Mouse (Mus musculus): ENCODE data around the gene Med25. TPM values are rescaled to one million over a fixed set of nuclear protein-coding genes. Genes with fewer than 3 reads are reported as not detected.

The Med25 gene
- polyA plus RNA-seq, 1 experiment: 42.8 TPM

DNA sequence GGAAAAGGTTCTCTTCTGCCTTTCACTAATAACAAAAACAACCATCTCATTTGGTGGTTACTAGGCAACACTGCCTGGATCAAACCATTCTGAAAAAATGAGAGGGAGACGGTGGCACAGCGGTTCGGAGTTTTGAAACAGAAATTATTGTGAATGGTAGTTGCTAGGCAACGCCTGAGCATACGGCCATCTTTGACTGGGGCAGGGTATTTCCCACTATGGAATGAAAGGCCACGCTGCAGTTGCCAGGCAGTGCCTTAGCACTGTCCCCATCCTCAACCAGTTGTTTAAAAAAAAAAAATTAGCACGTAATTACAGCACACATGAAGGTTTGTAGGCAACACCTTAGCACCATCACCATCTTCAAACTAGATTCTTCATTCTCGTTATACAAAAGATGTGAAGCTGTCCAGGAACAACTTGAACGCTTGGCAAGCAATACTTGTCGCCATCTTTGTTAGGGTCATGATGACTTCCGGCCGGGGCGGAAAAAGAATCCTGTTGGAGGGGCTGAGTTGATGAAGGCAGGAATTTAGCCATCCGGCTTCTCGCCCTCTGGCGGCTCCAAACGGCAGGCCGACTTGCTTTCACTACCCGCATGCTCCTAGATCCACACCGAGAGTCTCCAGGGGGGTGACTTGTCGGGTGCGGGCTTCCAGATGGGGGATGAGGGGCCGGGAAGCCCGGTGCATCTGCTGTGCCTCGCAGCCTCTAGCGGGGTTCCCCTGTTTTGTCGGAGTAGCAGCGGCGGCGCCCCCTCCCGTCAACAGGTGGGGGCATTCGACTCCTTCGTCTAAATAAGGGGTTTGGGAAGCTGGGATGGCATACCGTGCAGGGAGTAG lies 3.3 kb upstream of the Med25 start, which contains the start of gene Fuz:
TSS of gene Fuz (plus strand) at position 487 of the 842 bp plus-strand sequence.
- Histone ChIP-seq H3K4me1 (ENCODE audit: control insufficient read depth, insufficient read depth, low read length) (peaks cover 3% of the 10 kb centered on the region; the same call in 1 of the 2 replicates), H3K4me3 (ENCODE audit: insufficient read depth, low read length) (peak within 1 kb of the TSS; percentile 46), H3K27ac (ENCODE audit: insufficient read depth, low read length) (peak within 1 kb of the TSS; percentile 80)
- peak; percentile 44 for TF ChIP-seq POLR2A (IDR thresholded peaks at IDR 0.05; ENCODE audit: low read depth, low read length)
- 0 out of 2 replicates have a peak, but pooled peaks have one; percentile 7 for TF ChIP-seq CTCF (IDR thresholded peaks at IDR 0.05; ENCODE audit: borderline replicate concordance, insufficient read depth, low read length)

DNA sequence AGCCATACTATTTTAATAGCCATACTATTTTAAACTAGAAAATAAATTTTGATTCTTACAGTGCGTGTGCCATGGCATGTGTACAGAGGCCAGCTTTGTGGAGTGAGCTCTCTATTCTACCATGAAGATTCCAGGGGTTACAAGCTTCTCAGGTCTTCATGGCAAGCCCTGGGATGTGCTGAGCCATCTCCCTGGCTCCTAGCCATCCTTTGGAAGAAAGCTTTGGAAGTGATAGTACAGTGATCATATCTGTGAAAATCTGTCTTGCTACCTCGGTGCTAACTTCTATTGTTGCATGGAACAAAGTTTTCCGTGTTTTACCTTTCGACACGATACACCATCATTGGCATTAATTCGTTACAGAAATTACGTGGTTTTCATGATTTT lies 2.7 kb upstream of the Med25 start:
- TF ChIP-seq POLR2A (IDR thresholded peaks at IDR 0.05; ENCODE audit: low read depth, low read length) (no peak), CTCF (IDR thresholded peaks at IDR 0.05; ENCODE audit: borderline replicate concordance, insufficient read depth, low read length) (no peak)
- 0 out of 2 replicates have a peak overlapping the region, but pooled peaks have one; percentile 5 for H3K27ac ChIP-seq (ENCODE audit: insufficient read depth, low read length)
- no peak overlapping the region for H3K4me3 ChIP-seq (ENCODE audit: insufficient read depth, low read length)
- H3K4me1 ChIP-seq (ENCODE audit: control insufficient read depth, insufficient read depth, low read length): peaks cover 6% of the 10 kb centered on the region; the same call in 1 of the 2 replicates

DNA sequence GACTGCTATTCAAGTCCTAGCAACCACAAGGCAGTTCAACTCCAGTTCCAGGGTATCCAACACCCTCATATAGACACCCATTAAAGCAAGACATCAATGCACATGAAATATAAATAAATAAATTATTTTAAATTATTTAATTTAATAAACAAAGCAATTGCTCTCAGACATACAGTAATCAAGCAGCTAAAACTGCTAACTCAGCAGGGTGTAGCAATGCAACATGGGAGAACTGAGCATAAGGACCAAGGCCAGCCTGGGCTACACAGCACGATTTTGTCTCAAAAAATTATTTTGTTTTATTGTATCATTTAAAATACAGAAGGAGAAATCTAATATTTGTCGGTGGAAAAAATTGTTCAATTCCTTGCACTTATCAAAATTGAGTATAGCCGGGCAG lies 1.7 kb upstream of the Med25 start:
- Histone ChIP-seq H3K4me3 (ENCODE audit: insufficient read depth, low read length) (no peak overlapping the region), H3K27ac (ENCODE audit: insufficient read depth, low read length) (no peak overlapping the region), H3K4me1 (ENCODE audit: control insufficient read depth, insufficient read depth, low read length) (peaks cover 6% of the 10 kb centered on the region; the same call in 1 of the 2 replicates)
- TF ChIP-seq CTCF (IDR thresholded peaks at IDR 0.05; ENCODE audit: borderline replicate concordance, insufficient read depth, low read length): no peak
- no peak for TF ChIP-seq POLR2A (IDR thresholded peaks at IDR 0.05; ENCODE audit: low read depth, low read length)

DNA sequence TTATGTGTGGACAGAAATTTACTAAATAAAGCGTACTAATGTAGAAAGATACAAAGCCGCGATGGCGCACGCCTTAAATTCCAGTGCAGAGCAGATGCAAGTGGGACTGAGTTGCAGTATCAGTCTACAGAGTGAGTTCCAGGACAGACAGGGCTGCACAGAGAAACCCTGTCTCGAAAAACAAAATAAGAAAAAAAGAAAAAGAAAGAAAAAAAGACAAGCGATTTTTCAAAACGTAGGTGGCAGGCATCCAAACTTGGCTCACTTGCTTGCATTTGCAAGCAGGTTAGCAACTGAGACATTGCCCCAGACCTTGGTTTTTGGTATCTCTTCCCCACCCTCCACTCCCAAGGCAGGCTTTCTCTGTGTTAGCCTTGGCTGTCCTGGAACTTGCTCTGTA lies 685 bp upstream of the Med25 start:
- Histone ChIP-seq H3K4me1 (ENCODE audit: control insufficient read depth, insufficient read depth, low read length) (peaks cover 6% of the 10 kb centered on the region; the same call in 1 of the 2 replicates), H3K27ac (ENCODE audit: insufficient read depth, low read length) (peak overlapping the region; percentile 37; the same call in 1 of the 2 replicates), H3K4me3 (ENCODE audit: insufficient read depth, low read length) (no peak overlapping the region; the same call in 1 of the 2 replicates)
- no peak for TF ChIP-seq CTCF (IDR thresholded peaks at IDR 0.05; ENCODE audit: borderline replicate concordance, insufficient read depth, low read length)
- TF ChIP-seq POLR2A (IDR thresholded peaks at IDR 0.05; ENCODE audit: low read depth, low read length): no peak

DNA sequence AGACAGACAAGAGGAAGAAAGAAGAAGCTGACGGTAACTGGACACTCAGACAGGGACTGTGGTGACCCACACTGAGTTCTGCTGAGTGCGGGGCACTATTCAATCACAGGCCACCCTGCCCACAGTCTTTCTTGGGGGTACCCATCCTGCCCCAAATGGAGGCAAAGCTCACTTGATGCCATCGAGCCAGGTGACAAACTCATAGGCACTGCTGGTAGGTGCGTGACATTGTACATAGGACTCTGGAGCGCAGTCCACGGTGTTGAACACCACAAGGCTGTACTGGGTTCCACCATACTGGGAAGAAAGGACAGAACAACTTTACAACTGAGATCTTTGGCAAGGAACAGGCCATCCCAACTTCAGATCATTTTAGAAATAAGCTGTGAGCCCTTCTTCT lies 901 bp downstream of the Med25 start:
- peak overlapping the region; percentile 92 for H3K4me3 ChIP-seq (ENCODE audit: insufficient read depth, low read length)
- no peak for TF ChIP-seq POLR2A (IDR thresholded peaks at IDR 0.05; ENCODE audit: low read depth, low read length)
- no peak for TF ChIP-seq CTCF (IDR thresholded peaks at IDR 0.05; ENCODE audit: borderline replicate concordance, insufficient read depth, low read length)
- peaks cover 6% of the 10 kb centered on the region; the same call in 1 of the 2 replicates for H3K4me1 ChIP-seq (ENCODE audit: control insufficient read depth, insufficient read depth, low read length)
- H3K27ac ChIP-seq (ENCODE audit: insufficient read depth, low read length): peak overlapping the region; percentile 95; the same call in 1 of the 2 replicates

DNA sequence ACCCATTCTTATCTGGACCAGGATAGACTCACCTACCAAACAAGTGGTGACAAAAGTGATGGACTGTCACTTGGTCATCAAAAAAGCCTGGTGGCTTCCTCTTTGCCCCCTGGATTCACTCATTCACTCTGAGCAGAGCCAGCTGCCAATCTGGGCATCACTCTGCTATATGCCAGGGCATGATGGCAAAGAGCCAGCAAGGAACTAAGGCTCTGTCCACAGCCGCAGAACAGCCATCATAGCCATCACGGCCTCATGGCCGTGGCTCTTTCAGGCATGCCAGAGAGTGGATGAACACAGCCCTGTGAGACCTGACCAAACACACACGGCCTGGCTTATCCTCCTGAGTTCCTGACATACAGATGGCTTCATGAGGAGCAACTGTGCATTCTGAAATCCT lies 1.8 kb downstream of the Med25 start:
- Histone ChIP-seq H3K4me1 (ENCODE audit: control insufficient read depth, insufficient read depth, low read length) (peaks cover 6% of the 10 kb centered on the region; the same call in 1 of the 2 replicates), H3K4me3 (ENCODE audit: insufficient read depth, low read length) (no peak overlapping the region), H3K27ac (ENCODE audit: insufficient read depth, low read length) (no peak overlapping the region)
- TF ChIP-seq POLR2A (IDR thresholded peaks at IDR 0.05; ENCODE audit: low read depth, low read length) (no peak), CTCF (IDR thresholded peaks at IDR 0.05; ENCODE audit: borderline replicate concordance, insufficient read depth, low read length) (no peak)

DNA sequence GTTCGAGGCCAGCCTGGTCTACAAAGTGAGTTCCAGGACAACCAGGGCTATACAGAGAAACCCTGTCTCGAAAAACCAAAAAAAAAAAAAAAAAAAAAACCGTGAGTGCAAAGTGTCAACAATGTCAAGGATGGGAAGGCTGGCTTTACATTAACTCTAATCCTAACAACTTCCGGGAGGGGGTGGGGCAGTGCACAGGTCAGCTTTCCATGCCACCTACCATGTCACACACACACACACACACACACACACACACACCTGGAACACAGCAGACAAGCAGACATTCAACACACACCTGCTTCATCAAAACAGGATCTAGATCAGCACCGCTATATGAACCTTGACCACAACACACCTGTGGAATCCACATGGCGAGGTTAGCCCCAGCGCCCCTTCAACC lies 2.3 kb downstream of the Med25 start:
- TF ChIP-seq CTCF (IDR thresholded peaks at IDR 0.05; ENCODE audit: borderline replicate concordance, insufficient read depth, low read length) (no peak), POLR2A (IDR thresholded peaks at IDR 0.05; ENCODE audit: low read depth, low read length) (no peak)
- Histone ChIP-seq H3K4me3 (ENCODE audit: insufficient read depth, low read length) (no peak overlapping the region), H3K27ac (ENCODE audit: insufficient read depth, low read length) (no peak overlapping the region), H3K4me1 (ENCODE audit: control insufficient read depth, insufficient read depth, low read length) (0 out of 2 replicates have a peak, but pooled peaks cover 3% of the 10 kb centered on the region)

DNA sequence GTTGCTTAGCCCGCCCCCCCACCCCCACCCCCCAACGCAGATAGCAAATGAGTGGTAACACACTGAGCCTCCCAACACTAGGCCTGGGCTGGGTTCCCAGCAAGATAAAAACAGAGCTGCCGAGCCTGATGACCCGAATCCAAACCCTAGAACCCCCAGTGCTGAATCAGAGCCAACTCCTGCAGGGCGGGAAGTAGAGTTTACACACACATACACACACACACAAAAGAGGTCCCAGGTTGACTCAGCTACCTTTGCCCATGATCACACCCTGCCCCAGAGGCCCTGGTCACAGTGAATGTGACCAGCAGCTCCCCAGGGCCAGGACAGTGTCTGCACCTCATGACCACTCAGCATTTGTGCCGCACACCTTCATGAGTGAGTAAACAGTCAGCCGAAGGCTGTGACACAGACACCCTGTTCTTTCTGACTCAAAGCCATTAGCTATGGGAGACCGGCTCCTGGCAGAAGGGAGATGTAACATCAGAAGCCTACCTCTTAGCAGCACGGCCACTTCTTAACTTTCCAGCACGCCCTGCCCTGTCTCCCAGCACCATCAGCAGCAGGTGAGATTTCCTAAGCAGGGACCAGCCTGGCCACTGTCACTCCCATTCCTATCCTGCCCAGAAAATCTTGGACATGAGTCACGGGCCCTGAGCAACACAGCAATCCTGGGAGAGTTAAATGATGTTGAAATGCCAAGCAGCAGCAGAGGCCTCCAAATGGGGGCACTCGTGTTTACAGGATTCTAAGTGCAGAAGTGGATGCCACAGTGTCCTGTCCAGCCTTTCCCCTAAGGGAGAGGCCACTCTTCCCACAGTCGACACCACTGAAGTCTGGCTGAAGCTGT lies 4.0 kb downstream of the Med25 start:
- Histone ChIP-seq H3K4me3 (ENCODE audit: insufficient read depth, low read length) (no peak overlapping the region), H3K4me1 (ENCODE audit: control insufficient read depth, insufficient read depth, low read length) (0 out of 2 replicates have a peak, but pooled peaks cover 3% of the 10 kb centered on the region)

DNA sequence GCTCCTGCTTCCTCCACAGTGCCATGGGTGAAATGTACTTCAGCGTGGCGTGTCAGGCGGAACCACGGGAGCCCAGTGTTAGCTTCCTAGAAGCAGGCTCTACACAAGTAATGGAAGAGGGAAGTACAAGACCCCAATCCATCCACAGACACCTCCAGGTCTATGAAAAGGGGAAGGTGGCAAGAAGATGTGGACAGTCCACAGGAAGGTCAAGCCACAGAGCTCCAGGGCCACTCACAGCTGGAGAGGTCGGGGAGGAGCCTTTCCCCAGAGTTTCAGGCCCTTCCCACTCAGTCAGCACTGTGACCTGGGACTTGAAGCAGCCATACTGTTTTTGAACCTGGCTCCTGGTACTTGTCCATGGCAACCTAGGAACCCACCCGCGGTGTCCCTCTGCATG lies 5.5 kb downstream of the Med25 start:
- Histone ChIP-seq H3K4me1 (ENCODE audit: control insufficient read depth, insufficient read depth, low read length) (0 out of 2 replicates have a peak, but pooled peaks cover 3% of the 10 kb centered on the region), H3K27ac (ENCODE audit: insufficient read depth, low read length) (no peak overlapping the region), H3K4me3 (ENCODE audit: insufficient read depth, low read length) (no peak overlapping the region)
- TF ChIP-seq POLR2A (IDR thresholded peaks at IDR 0.05; ENCODE audit: low read depth, low read length) (no peak), CTCF (IDR thresholded peaks at IDR 0.05; ENCODE audit: borderline replicate concordance, insufficient read depth, low read length) (no peak)

More for the DNA sequence above, 4.0 kb downstream of the Med25 start:
- TF ChIP-seq CTCF (IDR thresholded peaks at IDR 0.05; ENCODE audit: borderline replicate concordance, insufficient read depth, low read length): no peak
- TF ChIP-seq POLR2A (IDR thresholded peaks at IDR 0.05; ENCODE audit: low read depth, low read length): 0 out of 2 replicates have a peak, but pooled peaks have one; percentile 5
- H3K27ac ChIP-seq (ENCODE audit: insufficient read depth, low read length): no peak overlapping the region
